Mouse (Mus musculus) olfactory bulb, adult 2 months (tissue): Measurements from ENCODE around the gene Fbrs.

Source experiments
- CTCF ChIP-seq: fragments of 200-500 bp; IDR thresholded peaks from 2 replicates; pipeline ENCODE4 v1.5.1; 2012; ENCODE audit warnings: low read depth, mild to moderate bottlenecking, low read length, moderate library complexity; ENCODE audit not compliant: insufficient read depth
- POLR2A ChIP-seq: fragments of 200-500 bp; IDR thresholded peaks from 2 replicates; pipeline ENCODE4 v1.6.1; 2012; ENCODE audit warnings: mild to moderate bottlenecking, low read depth, low read length, moderate library complexity; ENCODE audit not compliant: insufficient read depth

- TF ChIP-seq CTCF: no peak
- TF ChIP-seq POLR2A: no peak
These were observed 3.7 kb upstream of the Fbrs start for GRCm38 (mm10) chr7:127475186-127475740.
